Mouse (Mus musculus) hindbrain, embryonic 14.5 days (tissue): Measurements from ENCODE around the gene Olfr57. TPM values are rescaled to one million over a fixed set of nuclear protein-coding genes. Genes with fewer than 3 reads are reported as not detected.
"Not testable (repeated sequence)": the region's sequence is repeated elsewhere in the genome, so short reads cannot be mapped to it uniquely, and the experiment has no call there.

Experiments used
- ATAC-seq: fragments of 200-750 bp; cut with Nextera tagmentation; 2 replicates; pipeline ENCODE4 v1.8.0; 2017; ENCODE audit warnings: moderate number of reproducible peaks, mild to moderate bottlenecking, moderate TSS enrichment, moderate library complexity; ENCODE audit not compliant: low FRiP score
- DNase-seq: peaks from one replicate; pipeline ENCODE4 v3.0.0-alpha.2; 2015; ENCODE audit warnings: low spot score
- H3K27ac ChIP-seq: fragments of 300-500 bp; sonication (generic); 2 replicates; pipeline ENCODE4 v1.5.1; 2014; ENCODE audit warnings: mild to moderate bottlenecking, moderate library complexity
- H3K27me3 ChIP-seq: fragments of 300-500 bp; sonication (generic); 2 replicates; pipeline ENCODE4 v1.6.1; 2014; ENCODE audit warnings: mild to moderate bottlenecking, low read length, mixed read lengths; ENCODE audit not compliant: control insufficient read depth, insufficient read depth
- H3K36me3 ChIP-seq: fragments of 300-500 bp; sonication (generic); replicated peaks from 2 replicates; pipeline ENCODE4 v1.6.1; 2014; ENCODE audit not compliant: control insufficient read depth, insufficient read depth
- H3K4me1 ChIP-seq: fragments of 300-500 bp; sonication (generic); replicated peaks from 2 replicates; pipeline ENCODE4 v1.6.1; 2014; ENCODE audit warnings: antibody characterized with exemption, low read length, mixed read lengths; ENCODE audit not compliant: control insufficient read depth, insufficient read depth
- H3K4me2 ChIP-seq: fragments of 300-500 bp; sonication (generic); replicated peaks from 2 replicates; pipeline ENCODE4 v1.6.1; 2014; ENCODE audit warnings: mild to moderate bottlenecking, moderate library complexity
- H3K4me3 ChIP-seq: fragments of 300-500 bp; sonication (generic); replicated peaks from 2 replicates; pipeline ENCODE4 v1.5.1; 2014; ENCODE audit warnings: mild to moderate bottlenecking, low read length
- H3K9ac ChIP-seq: fragments of 300-500 bp; sonication (generic); 2 replicates; pipeline ENCODE4 v1.6.1; 2014
- H3K9me3 ChIP-seq: fragments of 300-500 bp; sonication (generic); 2 replicates; pipeline ENCODE4 v1.6.1; 2016; ENCODE audit warnings: low read length; ENCODE audit not compliant: control insufficient read depth
- WGBS: fragments of 180-500 bp; shearing (Covaris S2); extraction: QIAGEN DNeasy Blood & Tissue Kit; methylation state at CpG from one replicate; pipeline ENCODE4 v1.1.7; 2014; 5-methylcytosine and 5-hydroxymethylcytosine counted together
- polyA plus RNA-seq: library from polyadenylated mRNA; unstranded; fragments of >200 nt; fragmentation: Nextera tagmentation; extraction: Ambion mirVana; gene quantifications from 2 replicates; pipeline ENCODE4 v1.2.1, GENCODE M21; 2014

Olfr57 gene
- polyA plus RNA-seq: 0.17 and 1.2 TPM in 2 replicates

DNA sequence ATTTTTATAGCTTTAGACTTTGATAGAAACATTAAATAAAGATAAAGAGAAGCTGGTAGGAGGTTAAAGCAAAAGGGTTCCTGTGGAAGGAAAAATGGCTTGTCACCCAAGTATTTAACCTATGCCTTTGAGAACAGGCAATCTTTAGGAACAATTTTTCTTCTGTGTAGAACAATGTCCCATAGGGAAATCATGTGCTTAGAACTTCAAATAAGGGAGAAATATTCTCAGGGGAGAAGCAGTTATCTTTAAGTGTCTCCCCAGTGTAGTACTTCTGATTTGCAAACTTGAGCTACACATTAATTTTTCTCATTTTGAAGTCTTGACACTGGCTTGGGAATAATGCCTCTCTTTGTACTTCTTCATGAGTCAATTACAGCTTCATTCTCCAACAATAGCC, at the start of gene Olfr57:
Gene Olfr57 (plus strand): TSS at position 301 of the 400 bp plus-strand sequence.
- H3K9me3 ChIP-seq: 0 out of 2 replicates have a peak, but pooled peaks cover 4% of the 10 kb centered on the region
- no peak within 1 kb of the TSS for H3K4me3 ChIP-seq
- H3K36me3 ChIP-seq: no peaks in the 10 kb centered on the region
- H3K27me3 ChIP-seq: no peaks in the 10 kb centered on the region
- H3K4me1 ChIP-seq: no peaks in the 10 kb centered on the region
- no peak within 1 kb of the TSS for H3K27ac ChIP-seq
- H3K9ac ChIP-seq: no peak within 1 kb of the TSS
- ATAC-seq (no peak), DNase-seq (no peak)
- H3K4me2 ChIP-seq: no peak within 1 kb of the TSS

DNA sequence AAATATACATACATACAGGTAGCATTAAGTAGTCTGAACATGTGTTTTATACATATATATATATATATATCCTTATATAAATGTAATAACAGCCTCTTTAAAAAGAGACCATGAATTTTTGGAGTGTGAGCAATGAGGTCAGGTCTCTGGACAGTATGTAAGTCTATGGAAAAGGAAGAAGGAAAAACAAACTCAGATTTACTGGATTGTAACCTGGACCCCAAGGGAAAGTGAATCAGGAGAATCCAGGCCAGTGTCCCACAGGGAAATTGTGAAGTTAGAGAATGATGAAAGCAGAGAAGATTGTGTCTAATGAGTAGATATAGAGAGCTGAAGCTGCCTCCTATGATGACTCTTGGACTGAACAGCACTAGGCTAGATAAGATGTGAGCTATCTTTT, 47.8 kb upstream of the Olfr57 start, which contains the start of gene Olfr1352:
Gene Olfr1352 (plus strand): TSS at position 301 of the 400 bp plus-strand sequence.
- Histone ChIP-seq H3K4me2 (no peak within 1 kb of the TSS), H3K4me3 (no peak within 1 kb of the TSS)

DNA sequence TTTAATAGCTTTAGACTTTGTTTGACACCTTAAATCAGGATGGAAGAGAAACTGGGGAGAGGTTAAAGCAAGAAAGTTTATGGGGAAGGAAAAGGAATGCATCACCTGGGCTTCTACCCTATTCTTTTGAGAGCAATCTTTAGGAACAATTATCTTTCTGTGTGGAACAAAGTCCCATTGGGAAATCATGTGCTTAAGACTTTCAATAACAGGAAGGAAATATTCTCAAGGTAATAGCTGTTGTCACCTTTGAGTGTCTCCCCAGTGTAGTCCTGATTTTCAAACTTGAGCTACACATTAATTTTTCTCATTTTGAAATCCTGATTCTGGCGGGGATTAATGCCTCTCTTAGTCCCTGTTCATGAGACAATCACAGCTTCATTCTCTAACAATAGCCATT, 16.4 kb upstream of the Olfr57 start, which contains the start of gene Olfr1351:
Gene Olfr1351 (plus strand): TSS at position 301 of the 400 bp plus-strand sequence.
- Histone ChIP-seq H3K4me3 (no peak within 1 kb of the TSS), H3K4me2 (no peak within 1 kb of the TSS), H3K4me1 (no peaks in the 10 kb centered on the region), H3K36me3 (no peaks in the 10 kb centered on the region), H3K9ac (no peak within 1 kb of the TSS), H3K9me3 (no peaks in the 10 kb centered on the region), H3K27ac (no peak within 1 kb of the TSS), H3K27me3 (no peaks in the 10 kb centered on the region)
- no peak for ATAC-seq
- DNase-seq: no peak
- 78% methylated on average over 1 of the region's 1 CpGs for WGBS

More for the DNA sequence above, 47.8 kb upstream of the Olfr57 start, which contains the start of gene Olfr1352:
- Histone ChIP-seq H3K36me3 (no peaks in the 10 kb centered on the region), H3K27ac (no peak within 1 kb of the TSS), H3K27me3 (no peaks in the 10 kb centered on the region), H3K9ac (no peak within 1 kb of the TSS), H3K9me3 (no peaks in the 10 kb centered on the region), H3K4me1 (no peaks in the 10 kb centered on the region)
- ATAC-seq (no peak), DNase-seq (no peak)

DNA sequence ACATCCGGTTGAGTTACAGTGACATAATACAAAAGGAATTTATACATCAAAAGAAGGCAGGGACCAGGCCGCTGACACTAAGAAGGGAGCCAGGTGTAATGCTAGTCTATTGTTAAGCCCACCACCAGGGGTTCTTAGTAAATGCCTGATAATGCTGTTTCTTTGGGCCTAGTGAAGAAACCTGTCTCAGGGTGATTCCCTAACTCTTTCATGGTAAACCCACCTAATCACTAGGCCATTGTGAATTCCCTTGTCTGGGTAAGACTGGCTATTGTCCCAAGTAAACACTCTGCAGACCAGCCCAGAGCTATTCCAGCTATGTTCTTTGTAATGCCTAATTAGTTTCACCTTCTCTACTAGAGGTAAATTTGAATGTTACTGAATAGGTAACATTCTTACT, 13.9 kb downstream of the Olfr57 start:
- H3K4me1 ChIP-seq, H3K27me3 ChIP-seq, H3K27ac ChIP-seq, H3K4me2 ChIP-seq, ATAC-seq, H3K4me3 ChIP-seq, DNase-seq, H3K36me3 ChIP-seq, H3K9ac ChIP-seq: not testable (repeated sequence)
- 78% methylated on average over 2 of the region's 2 CpGs for WGBS
- peaks cover 36% of the 10 kb centered on the region for H3K9me3 ChIP-seq

DNA sequence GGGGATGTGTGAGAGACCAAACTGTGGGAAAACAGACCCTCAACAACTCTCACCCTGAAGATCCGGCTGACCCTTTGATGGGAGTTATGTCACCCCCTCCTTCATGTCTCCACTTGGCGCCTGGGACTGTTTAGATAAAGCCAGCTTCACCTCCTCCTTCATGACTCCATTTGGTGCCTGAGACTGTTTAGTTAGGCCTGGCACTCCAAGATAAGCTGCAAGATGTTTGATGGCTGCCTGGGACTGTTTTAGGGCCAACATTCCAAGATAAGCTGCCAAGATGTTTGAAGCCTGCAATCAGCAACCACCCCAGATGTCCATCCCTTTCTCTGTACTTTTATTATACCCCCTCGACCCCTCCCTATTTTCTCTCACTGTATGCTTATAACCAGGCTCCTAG, 28.8 kb downstream of the Olfr57 start:
- not testable (repeated sequence) for H3K27ac ChIP-seq, H3K27me3 ChIP-seq, H3K4me1 ChIP-seq, H3K4me3 ChIP-seq, H3K4me2 ChIP-seq, ATAC-seq, H3K9ac ChIP-seq, DNase-seq
- WGBS: 90% methylated on average over 3 of the region's 3 CpGs
- Histone ChIP-seq H3K36me3 (peaks cover 29% of the 10 kb centered on the region), H3K9me3 (peaks cover 73% of the 10 kb centered on the region)

Other genes with a start within 250 kb of the Olfr57 start
- gene Slc1a6, start 248.2 kb upstream of the Olfr57 start, polyA plus RNA-seq: 11.9 and 17.4 TPM in 2 replicates
- not detected in 2 replicates for gene Olfr1356, start 176.6 kb upstream of the Olfr57 start, polyA plus RNA-seq
- gene Olfr1355, start 153.2 kb upstream of the Olfr57 start, polyA plus RNA-seq: not detected in 2 replicates
- not detected in 2 replicates for gene Olfr1354, start 115.6 kb upstream of the Olfr57 start, polyA plus RNA-seq
- not detected in 2 replicates for gene Olfr8, start 78.1 kb upstream of the Olfr57 start, polyA plus RNA-seq
- gene Olfr1353, start 65.4 kb upstream of the Olfr57 start, polyA plus RNA-seq: not detected in 2 replicates
- gene Olfr1352, start 47.7 kb upstream of the Olfr57 start, polyA plus RNA-seq: not detected in 2 replicates
- gene Olfr1351, start 16.3 kb upstream of the Olfr57 start, polyA plus RNA-seq: not detected in 2 replicates
- gene 2610008E11Rik, start 68.9 kb downstream of the Olfr57 start, polyA plus RNA-seq: 50.7 and 54.9 TPM in 2 replicates
- gene Vmn2r80, start 120.0 kb downstream of the Olfr57 start, polyA plus RNA-seq: not detected in 2 replicates
- not detected in 2 replicates for gene Vmn2r81, start 219.0 kb downstream of the Olfr57 start, polyA plus RNA-seq